Mouse (Mus musculus) lung, embryonic 14.5 days (tissue): ENCODE results near the gene Gm21885. TPM values are rescaled to one million over a fixed set of nuclear protein-coding genes. Genes with fewer than 3 reads are reported as not detected.

ENCODE experiments used
- ATAC-seq: fragments of 200-750 bp; cut with Nextera tagmentation; 2 replicates; pipeline ENCODE4 v1.8.0; 2017; ENCODE audit warnings: mild to moderate bottlenecking, moderate TSS enrichment, moderate library complexity; ENCODE audit not compliant: insufficient read depth
- DNase-seq: peaks from one replicate; pipeline ENCODE4 v3.0.0-alpha.2; 2015
- H3K27ac ChIP-seq: fragments of 300-500 bp; sonication (generic); 2 replicates; pipeline ENCODE4 v1.5.1; 2014; ENCODE audit warnings: low read depth, mild to moderate bottlenecking, moderate library complexity
- H3K27me3 ChIP-seq: fragments of 300-500 bp; sonication (generic); 2 replicates; pipeline ENCODE4 v1.6.1; 2014; ENCODE audit warnings: low read length, control low read depth; ENCODE audit not compliant: insufficient read depth
- H3K36me3 ChIP-seq: fragments of 300-500 bp; sonication (generic); 2 replicates; pipeline ENCODE4 v1.6.1; 2014; ENCODE audit warnings: control low read depth; ENCODE audit not compliant: insufficient read depth
- H3K4me1 ChIP-seq: fragments of 300-500 bp; sonication (generic); 2 replicates; pipeline ENCODE4 v1.6.1; 2014; ENCODE audit warnings: antibody characterized with exemption, control low read depth; ENCODE audit not compliant: insufficient read depth
- H3K4me2 ChIP-seq: fragments of 300-500 bp; sonication (generic); 2 replicates; pipeline ENCODE4 v1.6.1; 2014; ENCODE audit warnings: mild to moderate bottlenecking
- H3K4me3 ChIP-seq: fragments of 300-500 bp; sonication (generic); 2 replicates; pipeline ENCODE4 v1.5.1; 2014; ENCODE audit warnings: low read depth, low read length
- H3K9ac ChIP-seq: fragments of 300-500 bp; sonication (generic); 2 replicates; pipeline ENCODE4 v1.6.1; 2014
- H3K9me3 ChIP-seq: fragments of 300-500 bp; sonication (generic); 2 replicates; pipeline ENCODE4 v1.6.1; 2016; ENCODE audit warnings: low read depth, low read length, control low read depth
- CTCF ChIP-seq: IDR thresholded peaks from 2 replicates; pipeline ENCODE4 v1.5.1; 2016; ENCODE audit warnings: antibody characterized with exemption, low read depth
- WGBS: fragments of 180-500 bp; shearing (Covaris S2); extraction: QIAGEN DNeasy Blood & Tissue Kit; methylation state at CpG from one replicate; pipeline ENCODE4 v1.1.7; 2014; 5-methylcytosine and 5-hydroxymethylcytosine counted together
- polyA plus RNA-seq: library from polyadenylated mRNA; unstranded; fragments of >200 nt; fragmentation: Nextera tagmentation; extraction: Ambion mirVana; gene quantifications from 2 replicates; pipeline ENCODE4 v1.2.1, GENCODE M21; 2014

Gene Gm21885
- polyA plus RNA-seq, 1 experiment from 2014 or later, result 0.41 TPM

GRCm38 (mm10) chr11:94242760-94243421 is 38.8 kb upstream of the Gm21885 start:
- H3K4me3 ChIP-seq, result peak overlapping the region; percentile 31
- TF ChIP-seq CTCF, result peak; percentile 21; the same call in 1 of the 2 replicates
- H3K36me3 ChIP-seq, result no peaks in the 10 kb centered on the region
- H3K4me2 ChIP-seq, result peak overlapping the region; percentile 70
- DNase-seq (peak; percentile 62), ATAC-seq (peak; percentile 41)
- H3K9ac ChIP-seq, result peak overlapping the region; percentile 44
- H3K27me3 ChIP-seq, result peaks cover 6% of the 10 kb centered on the region; the same call in 1 of the 2 replicates
- H3K9me3 ChIP-seq, result no peaks in the 10 kb centered on the region
- 4% methylated on average over 29 of the region's 29 CpGs for WGBS
- peak overlapping the region; percentile 67; the same call in 1 of the 2 replicates for H3K27ac ChIP-seq
- peaks cover 19% of the 10 kb centered on the region for H3K4me1 ChIP-seq

DNA sequence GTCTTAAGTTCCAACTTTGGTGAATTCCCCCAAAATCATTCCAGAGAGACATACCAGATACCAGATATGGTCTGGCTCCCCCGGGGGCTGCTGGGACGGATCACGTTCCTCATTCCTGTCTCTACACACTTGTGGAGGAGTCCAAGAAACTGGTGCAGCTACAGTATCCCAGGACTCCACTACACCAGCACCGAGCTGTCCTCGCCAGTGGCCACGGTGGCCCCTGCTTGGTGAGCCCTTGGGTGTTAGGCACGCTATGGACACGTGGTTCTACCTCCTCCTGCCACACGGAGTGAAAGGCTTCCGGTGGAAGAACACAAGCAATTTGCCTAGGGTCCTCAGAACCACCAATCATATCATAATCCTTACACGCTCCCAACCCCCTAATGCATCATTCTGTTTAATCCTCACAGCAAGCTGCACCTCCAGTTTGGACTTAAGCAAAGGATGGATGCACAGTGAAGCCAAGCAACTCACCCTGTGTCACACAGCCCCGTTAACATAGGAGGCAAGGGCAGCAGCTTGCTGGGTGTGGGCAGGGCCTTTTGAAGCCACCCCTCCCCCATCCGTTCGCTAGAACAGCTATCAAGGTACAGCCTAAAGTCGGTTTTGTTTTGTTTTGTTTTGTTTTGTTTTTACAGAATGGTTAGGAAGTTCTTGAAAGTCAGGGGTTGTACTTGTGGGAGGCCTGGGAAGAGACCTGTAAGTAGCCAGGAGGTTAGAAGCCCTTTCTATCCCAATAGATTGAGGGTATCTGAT is 38.1 kb upstream of the Gm21885 start:
- TF ChIP-seq CTCF, result no peak

DNA sequence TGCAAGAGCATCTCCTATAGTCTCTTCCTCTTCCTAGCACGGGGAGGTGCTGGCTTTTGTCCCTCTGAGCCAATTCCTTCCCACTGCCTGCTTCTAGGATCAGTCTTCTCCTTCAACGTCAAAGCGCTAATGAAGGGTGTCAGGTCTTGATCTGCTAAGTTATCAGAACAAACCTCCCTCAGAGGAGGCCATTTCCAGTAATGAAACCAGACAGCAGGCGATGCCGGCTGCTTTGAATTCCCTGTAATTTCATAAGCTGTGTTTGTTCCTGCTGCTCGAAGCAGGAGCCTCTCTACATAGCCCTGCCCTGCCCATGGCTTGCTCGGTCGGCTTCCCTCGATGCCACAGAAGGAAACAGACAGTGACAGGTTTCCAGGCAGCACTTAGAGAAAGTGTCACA is 37.3 kb upstream of the Gm21885 start:
- H3K4me1 ChIP-seq, result peaks cover 19% of the 10 kb centered on the region

More for the DNA sequence above, 38.1 kb upstream of the Gm21885 start:
- Histone ChIP-seq H3K4me3 (peak overlapping the region; percentile 31), H3K9me3 (no peaks in the 10 kb centered on the region), H3K9ac (peak overlapping the region; percentile 44), H3K36me3 (no peaks in the 10 kb centered on the region), H3K4me2 (peak overlapping the region; percentile 70), H3K4me1 (peaks cover 19% of the 10 kb centered on the region), H3K27me3 (peaks cover 6% of the 10 kb centered on the region; the same call in 1 of the 2 replicates), H3K27ac (no peak overlapping the region)
- ATAC-seq, result peak; percentile 32; the same call in 1 of the 2 replicates
- DNase-seq, result no peak
- WGBS, result 20% methylated on average over 15 of the region's 15 CpGs

DNA sequence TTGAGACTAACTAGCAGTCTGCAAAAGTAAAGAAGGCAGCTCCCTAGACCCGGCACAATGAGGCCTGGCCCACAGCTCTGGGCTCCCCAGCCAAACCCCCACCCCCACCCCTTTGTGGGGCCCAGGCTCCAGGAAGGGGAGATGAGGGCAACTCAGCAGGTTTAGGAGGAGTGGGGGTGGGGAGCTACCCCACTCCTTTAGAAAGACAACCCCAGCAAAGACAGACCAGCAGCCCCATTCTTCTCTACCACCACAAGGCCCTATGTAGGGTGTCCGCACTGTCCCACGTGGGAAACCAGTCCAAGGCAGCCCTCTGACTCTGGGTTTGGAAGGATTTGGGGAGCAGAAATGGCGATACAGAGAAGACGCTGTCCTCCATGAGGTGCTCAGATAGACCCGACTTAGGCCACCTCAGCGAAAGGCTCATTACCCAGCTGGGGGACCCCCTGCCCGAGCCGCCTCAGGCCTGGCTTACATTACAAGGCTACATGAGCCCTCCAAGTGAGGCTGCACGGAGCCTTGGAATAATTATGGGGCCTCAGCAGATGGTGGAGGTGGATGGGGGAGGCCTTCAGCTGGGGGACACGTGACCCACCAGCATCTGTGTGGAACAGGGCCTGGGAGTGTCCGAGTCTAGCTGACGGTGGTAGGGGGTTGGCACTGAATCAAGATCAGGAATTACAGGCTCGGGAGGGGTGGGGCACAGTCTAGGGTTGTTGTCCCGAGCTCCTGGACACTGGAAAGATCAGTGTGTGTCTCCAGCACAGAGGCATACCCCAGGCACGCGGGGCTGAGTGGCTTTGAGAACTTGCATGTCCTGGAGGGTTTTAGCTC is 35.5 kb upstream of the Gm21885 start, which contains the start of gene Wfikkn2:
Gene Wfikkn2 (minus strand): TSS at position 51 of the 834 bp plus-strand sequence.
- H3K27ac ChIP-seq, result peak within 1 kb of the TSS; percentile 46; the same call in 1 of the 2 replicates
- 47% methylated on average over 17 of the region's 17 CpGs for WGBS
- peaks cover 19% of the 10 kb centered on the region for H3K4me1 ChIP-seq
- TF ChIP-seq CTCF, result no peak
- H3K4me3 ChIP-seq, result no peak within 1 kb of the TSS
- peaks cover 6% of the 10 kb centered on the region; the same call in 1 of the 2 replicates for H3K27me3 ChIP-seq
- H3K4me2 ChIP-seq, result no peak within 1 kb of the TSS
- no peak within 1 kb of the TSS for H3K9ac ChIP-seq
- H3K36me3 ChIP-seq, result no peaks in the 10 kb centered on the region
- DNase-seq (peak; percentile 44), ATAC-seq (peak; percentile 65)
- no peaks in the 10 kb centered on the region for H3K9me3 ChIP-seq

More for the DNA sequence above, 37.3 kb upstream of the Gm21885 start:
- 60% methylated on average over 9 of the region's 9 CpGs for WGBS
- TF ChIP-seq CTCF, result no peak
- Histone ChIP-seq H3K4me2 (no peak overlapping the region), H3K27me3 (peaks cover 6% of the 10 kb centered on the region; the same call in 1 of the 2 replicates), H3K27ac (no peak overlapping the region), H3K4me3 (no peak overlapping the region), H3K36me3 (no peaks in the 10 kb centered on the region), H3K9me3 (no peaks in the 10 kb centered on the region), H3K9ac (no peak overlapping the region)
- ATAC-seq (no peak), DNase-seq (no peak)

- DNase-seq (no peak), ATAC-seq (no peak)
- no peak overlapping the region for H3K9ac ChIP-seq
- no peak overlapping the region for H3K4me3 ChIP-seq
- no peaks in the 10 kb centered on the region for H3K9me3 ChIP-seq
- peaks cover 6% of the 10 kb centered on the region; the same call in 1 of the 2 replicates for H3K27me3 ChIP-seq
- H3K27ac ChIP-seq, result peak overlapping the region; percentile 46; the same call in 1 of the 2 replicates
- no peaks in the 10 kb centered on the region for H3K36me3 ChIP-seq
- no peak overlapping the region for H3K4me2 ChIP-seq
- peaks cover 19% of the 10 kb centered on the region for H3K4me1 ChIP-seq
- no peak for TF ChIP-seq CTCF
- 38% methylated on average over 8 of the region's 8 CpGs for WGBS
Measured at GRCm38 (mm10) chr11:94246789-94247061, 34.9 kb upstream of the Gm21885 start.

- Histone ChIP-seq H3K9me3 (no peaks in the 10 kb centered on the region), H3K4me1 (no peaks in the 10 kb centered on the region), H3K27ac (no peak overlapping the region), H3K4me2 (no peak overlapping the region), H3K27me3 (no peaks in the 10 kb centered on the region), H3K36me3 (no peaks in the 10 kb centered on the region), H3K4me3 (no peak overlapping the region), H3K9ac (no peak overlapping the region)
- WGBS, result 72% methylated on average over 9 of the region's 9 CpGs
- TF ChIP-seq CTCF, result no peak
- ATAC-seq (no peak), DNase-seq (no peak)
Measured at GRCm38 (mm10) chr11:94253156-94253555, 28.5 kb upstream of the Gm21885 start.
